Mouse (Mus musculus): ENCODE data around the gene Ttll9. TPM values are rescaled to one million over a fixed set of nuclear protein-coding genes. Genes with fewer than 3 reads are reported as not detected.

The Ttll9 gene
- polyA plus RNA-seq, 1 experiment, result not detected

DNA sequence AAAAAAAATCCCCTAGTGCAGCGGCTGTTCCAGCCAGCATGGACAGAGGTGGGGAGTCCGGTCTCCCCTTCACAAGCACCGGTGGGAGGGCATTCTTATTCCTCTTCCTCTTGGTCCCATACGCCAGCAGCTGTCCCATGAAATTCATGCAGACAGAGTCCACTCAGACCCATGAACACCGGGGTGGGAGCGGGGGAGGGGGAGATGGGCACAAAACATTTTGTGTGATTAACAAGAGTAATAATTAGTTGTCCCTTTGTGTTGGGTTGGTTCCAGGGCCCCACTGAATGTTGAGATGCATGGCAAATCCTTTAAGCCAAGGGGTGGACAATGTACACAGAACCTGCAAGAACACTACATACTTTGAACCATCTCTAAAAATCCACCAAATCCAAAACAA is 21.2 kb upstream of the Ttll9 start:
- H3K4me2 ChIP-seq (ENCODE audit: low read depth), result no peak overlapping the region
- H3ac ChIP-seq (ENCODE audit: control insufficient read depth, insufficient read length), result no peak overlapping the region
- no peaks in the 10 kb centered on the region for H3K79me2 ChIP-seq (ENCODE audit: control insufficient read depth, insufficient read depth)
- no peaks in the 10 kb centered on the region for H3K36me3 ChIP-seq (ENCODE audit: control insufficient read depth, insufficient read depth)
- H3K27me3 ChIP-seq (ENCODE audit: control insufficient read depth, insufficient read depth, insufficient read length), result peaks cover 42% of the 10 kb centered on the region
- TF ChIP-seq MYOD1 (IDR thresholded peaks at IDR 0.05; ENCODE audit: control insufficient read depth in 1 of 3, insufficient read length in 2 of 3, low read depth in 2 of 3) (no peak), E2F4 (IDR thresholded peaks at IDR 0.05; ENCODE audit: insufficient read depth) (no peak), MYOG (IDR thresholded peaks at IDR 0.05; ENCODE audit: control insufficient read depth in 1 of 3, insufficient read depth in 1 of 3, insufficient read length in 2 of 3, low read depth in 2 of 3) (no peak), MAX (IDR thresholded peaks at IDR 0.05; ENCODE audit: low read depth) (no peak), USF1 (IDR thresholded peaks at IDR 0.05; ENCODE audit: low read depth) (no peak), CEBPB (IDR thresholded peaks at IDR 0.05; ENCODE audit: insufficient read depth, poor library complexity, severe bottlenecking) (no peak), SRF (IDR thresholded peaks at IDR 0.05; ENCODE audit: control insufficient read depth, insufficient read length, low read depth) (no peak), TCF3 (IDR thresholded peaks at IDR 0.05; ENCODE audit: insufficient read length, low read depth) (no peak)
- H3K4me3 ChIP-seq, result no peak overlapping the region

GRCm38 (mm10) chr2:152941776-152942175 is 20.5 kb upstream of the Ttll9 start:
- Histone ChIP-seq H3K79me2 (ENCODE audit: control insufficient read depth, insufficient read depth) (no peaks in the 10 kb centered on the region), H3K4me2 (ENCODE audit: low read depth) (no peak overlapping the region), H3K36me3 (ENCODE audit: control insufficient read depth, insufficient read depth) (no peaks in the 10 kb centered on the region), H3ac (ENCODE audit: control insufficient read depth, insufficient read length) (no peak overlapping the region), H3K4me3 (no peak overlapping the region), H3K27me3 (ENCODE audit: control insufficient read depth, insufficient read depth, insufficient read length) (peaks cover 49% of the 10 kb centered on the region)
- no peak for TF ChIP-seq MYOG (IDR thresholded peaks at IDR 0.05; ENCODE audit: control insufficient read depth in 1 of 3, insufficient read depth in 1 of 3, insufficient read length in 2 of 3, low read depth in 2 of 3)
- no peak for TF ChIP-seq TCF12 (IDR thresholded peaks at IDR 0.05; ENCODE audit: insufficient read depth, poor library complexity, severe bottlenecking)
- no peak for TF ChIP-seq POLR2A (IDR thresholded peaks at IDR 0.05; ENCODE audit: insufficient read length, low read depth)
- no peak for TF ChIP-seq MYOD1 (IDR thresholded peaks at IDR 0.05; ENCODE audit: control insufficient read depth in 1 of 3, insufficient read length in 2 of 3, low read depth in 2 of 3)
- TF ChIP-seq TCF3 (IDR thresholded peaks at IDR 0.05; ENCODE audit: insufficient read length, low read depth), result no peak
- no peak for TF ChIP-seq POLR2AphosphoS2 (IDR thresholded peaks at IDR 0.05; ENCODE audit: insufficient read length, low read depth)
- no peak for TF ChIP-seq E2F4 (IDR thresholded peaks at IDR 0.05; ENCODE audit: insufficient read depth)
- TF ChIP-seq SRF (IDR thresholded peaks at IDR 0.05; ENCODE audit: control insufficient read depth, insufficient read length, low read depth), result no peak
- TF ChIP-seq CEBPB (IDR thresholded peaks at IDR 0.05; ENCODE audit: insufficient read depth, poor library complexity, severe bottlenecking), result no peak
- no peak for TF ChIP-seq USF1 (IDR thresholded peaks at IDR 0.05; ENCODE audit: low read depth)
- no peak for TF ChIP-seq REST (IDR thresholded peaks at IDR 0.05; ENCODE audit: insufficient read depth, insufficient read length)
- no peak for TF ChIP-seq MAX (IDR thresholded peaks at IDR 0.05; ENCODE audit: low read depth)

GRCm38 (mm10) chr2:152942898-152943515 is 19.3 kb upstream of the Ttll9 start:
- no peaks in the 10 kb centered on the region for H3K36me3 ChIP-seq (ENCODE audit: control insufficient read depth, insufficient read depth)
- no peak overlapping the region for H3ac ChIP-seq (ENCODE audit: control insufficient read depth, insufficient read length)
- peaks cover 53% of the 10 kb centered on the region for H3K27me3 ChIP-seq (ENCODE audit: control insufficient read depth, insufficient read depth, insufficient read length)
- no peaks in the 10 kb centered on the region for H3K79me2 ChIP-seq (ENCODE audit: control insufficient read depth, insufficient read depth)
- no peak overlapping the region for H3K4me3 ChIP-seq
- peak overlapping the region; percentile 50 for H3K4me2 ChIP-seq (ENCODE audit: low read depth)
- TF ChIP-seq MYOD1 (IDR thresholded peaks at IDR 0.05; ENCODE audit: control insufficient read depth in 1 of 3, insufficient read length in 2 of 3, low read depth in 2 of 3), result no peak
- TF ChIP-seq POLR2AphosphoS2 (IDR thresholded peaks at IDR 0.05; ENCODE audit: insufficient read length, low read depth), result no peak

DNA sequence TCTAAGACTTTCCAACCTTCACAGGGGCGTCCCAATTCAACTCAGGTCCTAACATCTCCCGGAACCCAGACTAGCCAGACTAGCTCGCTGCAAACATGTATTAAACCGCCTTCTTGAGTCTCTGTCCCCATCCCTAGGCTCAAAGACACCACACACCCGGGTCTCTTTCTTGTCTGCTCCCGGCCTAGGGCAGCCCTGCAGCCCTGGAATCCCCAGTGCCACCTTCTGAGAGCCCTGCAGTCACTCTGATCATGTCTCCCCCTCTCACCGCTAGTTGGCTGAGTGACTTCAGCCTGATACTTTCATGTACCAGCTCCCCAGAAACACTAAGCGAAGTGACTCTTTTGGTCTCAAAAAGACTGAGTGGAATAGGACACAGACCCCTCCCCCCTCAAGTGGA is 18.7 kb upstream of the Ttll9 start:
- no peak for TF ChIP-seq POLR2A (IDR thresholded peaks at IDR 0.05; ENCODE audit: insufficient read length, low read depth)
- TF ChIP-seq REST (IDR thresholded peaks at IDR 0.05; ENCODE audit: insufficient read depth, insufficient read length), result no peak
- no peak for TF ChIP-seq TCF3 (IDR thresholded peaks at IDR 0.05; ENCODE audit: insufficient read length, low read depth)
- TF ChIP-seq CEBPB (IDR thresholded peaks at IDR 0.05; ENCODE audit: insufficient read depth, poor library complexity, severe bottlenecking), result no peak
- no peak for TF ChIP-seq TCF12 (IDR thresholded peaks at IDR 0.05; ENCODE audit: insufficient read depth, poor library complexity, severe bottlenecking)
- no peak for TF ChIP-seq MAX (IDR thresholded peaks at IDR 0.05; ENCODE audit: low read depth)
- TF ChIP-seq E2F4 (IDR thresholded peaks at IDR 0.05; ENCODE audit: insufficient read depth), result no peak
- no peak for TF ChIP-seq MYOD1 (IDR thresholded peaks at IDR 0.05; ENCODE audit: control insufficient read depth in 1 of 3, insufficient read length in 2 of 3, low read depth in 2 of 3)
- no peak for TF ChIP-seq POLR2AphosphoS2 (IDR thresholded peaks at IDR 0.05; ENCODE audit: insufficient read length, low read depth)
- no peak for TF ChIP-seq MYOG (IDR thresholded peaks at IDR 0.05; ENCODE audit: control insufficient read depth in 1 of 3, insufficient read depth in 1 of 3, insufficient read length in 2 of 3, low read depth in 2 of 3)
- TF ChIP-seq SRF (IDR thresholded peaks at IDR 0.05; ENCODE audit: control insufficient read depth, insufficient read length, low read depth), result no peak
- TF ChIP-seq USF1 (IDR thresholded peaks at IDR 0.05; ENCODE audit: low read depth), result no peak
- Histone ChIP-seq H3K4me2 (ENCODE audit: low read depth) (no peak overlapping the region), H3K4me3 (no peak overlapping the region), H3ac (ENCODE audit: control insufficient read depth, insufficient read length) (no peak overlapping the region), H3K79me2 (ENCODE audit: control insufficient read depth, insufficient read depth) (no peaks in the 10 kb centered on the region), H3K36me3 (ENCODE audit: control insufficient read depth, insufficient read depth) (no peaks in the 10 kb centered on the region), H3K27me3 (ENCODE audit: control insufficient read depth, insufficient read depth, insufficient read length) (peaks cover 55% of the 10 kb centered on the region)

- no peak for TF ChIP-seq REST (IDR thresholded peaks at IDR 0.05; ENCODE audit: insufficient read depth, insufficient read length)
- TF ChIP-seq CEBPB (IDR thresholded peaks at IDR 0.05; ENCODE audit: insufficient read depth, poor library complexity, severe bottlenecking), result no peak
- no peak for TF ChIP-seq TCF3 (IDR thresholded peaks at IDR 0.05; ENCODE audit: insufficient read length, low read depth)
- no peak for TF ChIP-seq POLR2AphosphoS2 (IDR thresholded peaks at IDR 0.05; ENCODE audit: insufficient read length, low read depth)
Measured at GRCm38 (mm10) chr2:152944013-152944412, 18.3 kb upstream of the Ttll9 start.

More at GRCm38 (mm10) chr2:152944013-152944412, 18.3 kb upstream of the Ttll9 start:
- H3K4me2 ChIP-seq (ENCODE audit: low read depth), result no peak overlapping the region
- no peaks in the 10 kb centered on the region for H3K79me2 ChIP-seq (ENCODE audit: control insufficient read depth, insufficient read depth)
- H3ac ChIP-seq (ENCODE audit: control insufficient read depth, insufficient read length), result no peak overlapping the region
- H3K4me3 ChIP-seq, result no peak overlapping the region
- no peaks in the 10 kb centered on the region for H3K36me3 ChIP-seq (ENCODE audit: control insufficient read depth, insufficient read depth)
- H3K27me3 ChIP-seq (ENCODE audit: control insufficient read depth, insufficient read depth, insufficient read length), result peaks cover 60% of the 10 kb centered on the region
